Mouse (Mus musculus): ENCODE data around the gene Stx18. TPM values are rescaled to one million over a fixed set of nuclear protein-coding genes. Genes with fewer than 3 reads are reported as not detected.

Gene Stx18
- polyA plus RNA-seq, 1 experiment: 31.6 TPM

DNA sequence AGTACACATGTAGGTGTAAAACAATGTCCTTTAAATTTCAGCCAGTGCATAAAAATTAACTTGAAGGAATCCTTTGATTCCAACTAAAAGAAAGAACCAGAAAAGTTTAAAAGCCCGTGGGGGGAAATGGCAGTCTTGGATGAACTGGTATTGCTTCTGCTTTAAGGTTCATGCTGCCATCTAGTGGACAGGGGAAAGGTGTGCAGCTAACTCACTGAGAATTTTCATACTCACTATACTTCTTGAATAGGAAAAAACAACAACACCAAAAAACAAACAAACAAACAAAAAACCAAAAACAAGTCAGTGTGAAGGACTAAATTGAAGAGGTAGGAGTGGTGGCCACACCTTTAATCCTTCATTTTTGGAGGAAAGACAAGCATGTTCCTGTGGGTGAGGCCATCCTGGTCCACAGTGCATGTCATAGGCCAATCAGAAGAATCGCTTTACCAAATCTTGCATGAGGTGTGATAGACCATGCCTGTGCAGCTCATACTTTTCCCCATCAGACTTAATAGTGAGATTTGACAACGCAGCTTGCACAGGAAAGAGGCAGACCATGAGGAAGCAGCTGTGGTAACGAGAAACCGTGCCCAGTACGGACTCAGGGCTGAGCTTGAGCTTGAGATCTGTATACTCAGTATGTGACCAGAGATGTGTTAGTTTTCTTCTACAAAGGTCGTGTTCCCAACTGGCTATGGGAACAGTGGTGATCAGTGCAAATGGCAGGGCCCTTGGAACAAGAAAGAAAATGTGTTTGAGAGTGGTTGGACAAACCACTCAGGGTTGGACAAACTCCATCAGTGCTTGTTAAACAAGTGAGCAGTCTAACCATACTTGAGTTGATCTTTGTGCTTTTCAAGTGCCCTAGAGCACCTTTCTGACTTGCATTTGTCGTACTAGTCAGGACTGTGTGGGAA lies 52.8 kb downstream of the Stx18 start:
- TF ChIP-seq POLR2A (IDR thresholded peaks at IDR 0.05; ENCODE audit: control insufficient read depth, low read depth, low read length) (no peak), CTCF (IDR thresholded peaks at IDR 0.05; ENCODE audit: control insufficient read depth, insufficient read depth, insufficient replicate concordance, low read depth, low read length) (no peak)
- Histone ChIP-seq H3K36me3 (ENCODE audit: control insufficient read depth, insufficient read depth, low read length) (no peaks in the 10 kb centered on the region), H3K27me3 (ENCODE audit: control insufficient read depth, insufficient read depth, low read length) (no peaks in the 10 kb centered on the region), H3K4me3 (ENCODE audit: control insufficient read depth, low read depth, low read length) (no peak overlapping the region), H3K27ac (ENCODE audit: control insufficient read depth, insufficient read depth, low read depth, low read length) (no peak overlapping the region), H3K4me1 (ENCODE audit: control insufficient read depth, insufficient read depth, low read length) (no peaks in the 10 kb centered on the region)

DNA sequence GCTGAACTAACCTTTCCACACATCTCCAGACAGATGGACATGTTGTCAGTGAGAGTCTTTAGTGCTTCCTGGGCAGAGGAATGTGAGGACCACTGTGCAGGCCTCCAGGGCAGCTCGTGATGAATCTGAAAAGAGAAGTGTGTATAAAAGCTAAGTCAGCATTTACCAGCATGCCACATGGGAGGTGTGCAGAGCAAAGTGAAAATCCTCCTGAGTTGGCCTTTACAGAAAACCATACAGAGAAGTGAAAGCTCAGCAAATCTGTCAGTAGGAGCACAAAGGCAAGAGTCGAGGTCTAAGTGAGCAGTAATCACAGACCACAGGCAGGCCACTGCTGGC lies 53.4 kb downstream of the Stx18 start:
- H3K4me3 ChIP-seq (ENCODE audit: control insufficient read depth, low read depth, low read length): no peak overlapping the region
- no peaks in the 10 kb centered on the region for H3K4me1 ChIP-seq (ENCODE audit: control insufficient read depth, insufficient read depth, low read length)
- H3K36me3 ChIP-seq (ENCODE audit: control insufficient read depth, insufficient read depth, low read length): no peaks in the 10 kb centered on the region
- no peak overlapping the region for H3K27ac ChIP-seq (ENCODE audit: control insufficient read depth, insufficient read depth, low read depth, low read length)
- TF ChIP-seq CTCF (IDR thresholded peaks at IDR 0.05; ENCODE audit: control insufficient read depth, insufficient read depth, insufficient replicate concordance, low read depth, low read length) (no peak), POLR2A (IDR thresholded peaks at IDR 0.05; ENCODE audit: control insufficient read depth, low read depth, low read length) (no peak)
- no peaks in the 10 kb centered on the region for H3K27me3 ChIP-seq (ENCODE audit: control insufficient read depth, insufficient read depth, low read length)

DNA sequence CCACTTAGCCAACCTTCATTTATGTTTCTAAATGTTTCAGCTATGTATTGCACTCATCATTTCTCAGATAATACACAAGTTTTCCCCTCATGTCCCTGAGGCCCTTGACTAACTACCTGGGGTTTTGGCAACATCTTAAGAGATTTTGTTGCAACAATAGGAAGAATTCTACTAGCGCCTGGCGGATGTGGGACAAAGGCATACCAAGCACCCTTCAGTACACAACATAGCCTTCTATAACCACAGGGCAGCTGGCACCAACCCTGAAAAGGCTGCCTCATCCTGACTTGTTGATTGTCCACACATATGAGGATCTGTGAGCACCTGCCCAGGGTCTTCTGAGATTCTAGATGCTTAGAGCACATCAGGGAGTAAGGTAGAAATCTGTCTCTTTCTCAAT lies 55.8 kb downstream of the Stx18 start:
- TF ChIP-seq POLR2A (IDR thresholded peaks at IDR 0.05; ENCODE audit: control insufficient read depth, low read depth, low read length) (no peak), CTCF (IDR thresholded peaks at IDR 0.05; ENCODE audit: control insufficient read depth, insufficient read depth, insufficient replicate concordance, low read depth, low read length) (no peak)
- H3K27ac ChIP-seq (ENCODE audit: control insufficient read depth, insufficient read depth, low read depth, low read length): no peak overlapping the region
- H3K36me3 ChIP-seq (ENCODE audit: control insufficient read depth, insufficient read depth, low read length): no peaks in the 10 kb centered on the region
- no peaks in the 10 kb centered on the region for H3K4me1 ChIP-seq (ENCODE audit: control insufficient read depth, insufficient read depth, low read length)
- no peak overlapping the region for H3K4me3 ChIP-seq (ENCODE audit: control insufficient read depth, low read depth, low read length)
- no peaks in the 10 kb centered on the region for H3K27me3 ChIP-seq (ENCODE audit: control insufficient read depth, insufficient read depth, low read length)

DNA sequence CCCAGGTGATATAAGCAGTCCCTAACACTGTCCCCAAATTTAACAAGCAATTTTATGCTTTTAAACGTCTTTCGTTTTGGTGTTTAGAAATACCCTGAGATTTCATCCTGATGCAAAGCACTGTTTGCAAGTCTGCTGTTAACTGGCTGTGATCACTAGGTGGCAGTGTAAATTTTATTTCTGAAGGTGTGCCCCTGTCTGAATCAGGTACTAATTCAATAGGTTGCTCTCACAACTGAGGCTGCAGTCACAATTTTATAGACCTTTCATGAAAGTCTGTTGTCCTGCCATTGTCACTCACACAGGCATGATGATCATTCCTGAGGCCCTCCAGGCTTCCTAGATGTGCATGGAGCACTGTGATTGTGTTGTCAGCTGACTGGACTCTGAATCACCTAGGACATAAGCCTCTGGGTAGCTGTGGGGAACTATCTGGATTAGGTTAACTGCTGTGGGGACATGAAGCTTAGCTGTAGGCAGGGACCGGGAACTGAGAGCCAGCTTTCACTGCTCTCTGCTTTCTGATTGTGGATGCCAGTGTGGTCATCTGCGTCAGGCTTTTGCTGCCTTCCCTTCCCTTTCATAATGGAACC lies 59.1 kb downstream of the Stx18 start:
- TF ChIP-seq POLR2A (IDR thresholded peaks at IDR 0.05; ENCODE audit: control insufficient read depth, low read depth, low read length) (no peak), CTCF (IDR thresholded peaks at IDR 0.05; ENCODE audit: control insufficient read depth, insufficient read depth, insufficient replicate concordance, low read depth, low read length) (no peak)
- H3K27me3 ChIP-seq (ENCODE audit: control insufficient read depth, insufficient read depth, low read length): no peaks in the 10 kb centered on the region
- no peak overlapping the region for H3K27ac ChIP-seq (ENCODE audit: control insufficient read depth, insufficient read depth, low read depth, low read length)
- H3K4me3 ChIP-seq (ENCODE audit: control insufficient read depth, low read depth, low read length): no peak overlapping the region
- H3K4me1 ChIP-seq (ENCODE audit: control insufficient read depth, insufficient read depth, low read length): no peaks in the 10 kb centered on the region
- no peaks in the 10 kb centered on the region; the same call in 1 of the 2 replicates for H3K36me3 ChIP-seq (ENCODE audit: control insufficient read depth, insufficient read depth, low read length)

DNA sequence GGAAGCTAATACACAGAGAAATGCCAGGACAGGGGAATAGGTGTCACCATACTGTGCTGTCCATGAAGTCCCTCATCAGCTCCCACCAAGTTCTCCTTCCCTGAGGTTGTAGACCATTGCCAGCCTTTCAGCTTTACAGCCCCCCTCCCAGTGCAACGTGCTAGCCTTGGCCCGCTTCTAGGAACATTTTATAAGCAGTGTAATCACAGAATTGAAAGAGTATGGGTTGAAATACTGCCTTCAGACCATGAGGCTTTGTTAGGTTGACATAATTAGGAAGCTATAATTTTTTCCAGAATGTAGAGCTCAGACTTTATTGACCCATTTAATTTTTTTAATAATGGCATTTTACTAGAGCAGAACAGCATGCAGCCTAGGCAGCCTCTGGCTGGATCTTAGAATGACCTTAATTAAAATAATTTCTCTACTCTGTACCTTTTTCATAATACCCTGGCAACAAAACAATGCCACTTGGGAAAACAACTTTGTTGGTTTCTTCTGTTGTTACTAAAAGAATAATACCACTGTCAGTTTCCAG lies 60.7 kb downstream of the Stx18 start:
- no peaks in the 10 kb centered on the region; the same call in 1 of the 2 replicates for H3K36me3 ChIP-seq (ENCODE audit: control insufficient read depth, insufficient read depth, low read length)
- H3K4me1 ChIP-seq (ENCODE audit: control insufficient read depth, insufficient read depth, low read length): no peaks in the 10 kb centered on the region
- no peak overlapping the region for H3K4me3 ChIP-seq (ENCODE audit: control insufficient read depth, low read depth, low read length)
- no peaks in the 10 kb centered on the region for H3K27me3 ChIP-seq (ENCODE audit: control insufficient read depth, insufficient read depth, low read length)
- H3K27ac ChIP-seq (ENCODE audit: control insufficient read depth, insufficient read depth, low read depth, low read length): no peak overlapping the region
- TF ChIP-seq POLR2A (IDR thresholded peaks at IDR 0.05; ENCODE audit: control insufficient read depth, low read depth, low read length) (no peak), CTCF (IDR thresholded peaks at IDR 0.05; ENCODE audit: control insufficient read depth, insufficient read depth, insufficient replicate concordance, low read depth, low read length) (no peak)

DNA sequence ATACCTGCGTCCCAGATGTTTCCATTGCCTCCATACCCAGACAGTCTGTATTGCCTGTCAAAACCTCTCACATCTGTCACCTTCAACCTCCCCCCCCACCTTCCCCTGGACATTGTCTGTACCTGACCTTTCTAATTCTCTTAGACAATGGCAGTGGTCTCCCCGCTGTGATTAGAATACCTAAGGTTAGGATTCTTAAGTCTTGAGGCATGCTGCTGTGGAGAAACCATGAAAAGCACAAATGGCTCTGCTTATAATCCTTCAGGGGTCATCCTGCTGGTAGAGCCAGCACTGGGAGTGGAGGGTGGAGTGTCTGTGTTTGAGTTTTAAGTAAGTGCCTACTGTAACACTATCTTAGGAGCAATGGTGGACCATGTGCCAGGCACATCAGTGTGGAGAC lies 64.4 kb downstream of the Stx18 start:
- Histone ChIP-seq H3K27ac (ENCODE audit: control insufficient read depth, insufficient read depth, low read depth, low read length) (no peak overlapping the region), H3K4me3 (ENCODE audit: control insufficient read depth, low read depth, low read length) (no peak overlapping the region), H3K4me1 (ENCODE audit: control insufficient read depth, insufficient read depth, low read length) (no peaks in the 10 kb centered on the region), H3K27me3 (ENCODE audit: control insufficient read depth, insufficient read depth, low read length) (no peaks in the 10 kb centered on the region), H3K36me3 (ENCODE audit: control insufficient read depth, insufficient read depth, low read length) (peaks cover 2% of the 10 kb centered on the region)
- TF ChIP-seq POLR2A (IDR thresholded peaks at IDR 0.05; ENCODE audit: control insufficient read depth, low read depth, low read length): no peak
- no peak for TF ChIP-seq CTCF (IDR thresholded peaks at IDR 0.05; ENCODE audit: control insufficient read depth, insufficient read depth, insufficient replicate concordance, low read depth, low read length)

DNA sequence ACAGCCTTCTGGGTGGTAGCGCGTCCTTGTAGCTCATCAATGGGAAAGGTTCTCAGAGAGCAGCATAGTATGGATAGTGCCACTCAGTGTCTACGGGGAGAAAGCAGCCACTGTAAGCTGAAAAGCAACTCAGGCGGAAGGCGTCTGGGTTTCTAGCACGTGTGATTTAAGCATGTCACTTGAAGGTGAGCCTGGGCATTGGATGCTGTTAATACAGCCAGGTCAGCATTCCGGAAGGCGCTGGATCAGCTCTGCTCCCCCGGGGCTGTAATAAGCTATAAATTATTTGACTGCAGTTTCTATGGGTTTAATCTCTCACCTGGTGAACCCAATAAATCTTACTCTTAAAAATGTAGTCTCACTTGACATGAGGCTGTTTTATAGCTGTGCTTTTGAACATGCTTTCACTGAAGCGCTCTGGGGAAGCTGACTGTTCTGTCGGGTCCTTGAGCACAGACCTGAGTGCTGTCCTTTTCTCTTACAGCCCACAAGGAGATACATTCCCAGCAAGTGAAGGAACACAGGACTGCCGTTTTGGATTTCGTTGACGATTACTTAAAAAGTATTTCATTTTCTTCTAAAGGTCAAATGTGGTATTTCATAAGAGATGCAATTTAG lies 67.6 kb downstream of the Stx18 start:
- no peaks in the 10 kb centered on the region for H3K27me3 ChIP-seq (ENCODE audit: control insufficient read depth, insufficient read depth, low read length)
- no peak overlapping the region for H3K4me3 ChIP-seq (ENCODE audit: control insufficient read depth, low read depth, low read length)
- H3K27ac ChIP-seq (ENCODE audit: control insufficient read depth, insufficient read depth, low read depth, low read length): no peak overlapping the region
- H3K36me3 ChIP-seq (ENCODE audit: control insufficient read depth, insufficient read depth, low read length): peaks cover 2% of the 10 kb centered on the region
- TF ChIP-seq CTCF (IDR thresholded peaks at IDR 0.05; ENCODE audit: control insufficient read depth, insufficient read depth, insufficient replicate concordance, low read depth, low read length) (no peak), POLR2A (IDR thresholded peaks at IDR 0.05; ENCODE audit: control insufficient read depth, low read depth, low read length) (no peak)
- no peaks in the 10 kb centered on the region for H3K4me1 ChIP-seq (ENCODE audit: control insufficient read depth, insufficient read depth, low read length)

Data from testis, adult 2 months (tissue).